Mouse (Mus musculus): ENCODE measurements at regions not wholly inside any gene's neighbourhood (a gene's known extent, or its start where the extent isn't known, plus 50 kb on each side); places are given as distances from the start of the nearest gene placed in this dataset.

DNA sequence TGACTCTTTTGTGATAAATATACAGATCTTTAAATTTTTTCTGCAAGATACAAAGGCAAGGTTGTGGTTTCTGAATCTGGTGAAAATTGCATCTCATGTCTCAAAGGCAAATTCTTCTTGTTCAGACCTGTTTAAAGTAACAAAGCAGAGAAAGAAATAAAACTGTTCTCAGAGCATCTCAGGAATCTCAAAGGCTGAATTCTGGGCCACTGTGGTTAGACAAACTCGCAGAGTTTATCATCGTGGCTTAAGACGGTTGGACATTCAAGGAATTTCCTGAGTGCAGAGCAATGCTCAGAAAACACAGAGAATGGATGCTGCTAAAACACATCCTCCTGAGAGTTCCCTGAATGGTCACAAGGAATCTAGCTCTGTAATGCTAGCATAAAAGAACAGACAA lies 429.5 kb upstream of the Pbx1 start:
- TF ChIP-seq CTCF (conservative IDR thresholded peaks at IDR 0.05; ENCODE audit: low read length) (no peak), POU5F1 (IDR thresholded peaks at IDR 0.05; ENCODE audit: borderline replicate concordance, low read length) (no peak)

All from E14TG2a.4 (cell line).